Mouse (Mus musculus): Measurements from ENCODE around the gene Sec14l2.

The Sec14l2 gene

GRCm38 (mm10) chr11:4060866-4061575 lies 62.2 kb downstream of the Sec14l2 start:
- peak; percentile 21 to 47 for DNase-seq (ENCODE audit: low spot score in 2 of 2)

- peak; percentile 78 to 84 for DNase-seq (ENCODE audit: low spot score in 2 of 2)
Measured at GRCm38 (mm10) chr11:4053586-4053985, 69.6 kb downstream of the Sec14l2 start.

- DNase-seq (ENCODE audit: low spot score in 2 of 2), result no peak
Measured at GRCm38 (mm10) chr11:4048438-4048837, 74.8 kb downstream of the Sec14l2 start.

- no peak for DNase-seq (ENCODE audit: low spot score in 2 of 2)
Measured at GRCm38 (mm10) chr11:4047766-4048165, 75.4 kb downstream of the Sec14l2 start.

All from right cerebral cortex, adult 2 months (tissue).